Mouse (Mus musculus): ENCODE results near the gene Hmg20a.

- TF ChIP-seq CTCF (IDR thresholded peaks at IDR 0.05; ENCODE audit: low read depth, low read length) (no peak), POLR2A (IDR thresholded peaks at IDR 0.05; ENCODE audit: insufficient read depth, low read length) (no peak)
These were observed 113.6 kb downstream of the Hmg20a start for GRCm38 (mm10) chr9:56531991-56532390.

Measured in ES-Bruce4 (cell line).